Mouse (Mus musculus): ENCODE results near the gene Hecw1. TPM values are rescaled to one million over a fixed set of nuclear protein-coding genes. Genes with fewer than 3 reads are reported as not detected.

Hecw1 gene
- polyA plus RNA-seq (2015; fragmentation: Nextera tagmentation; extraction: Ambion mirVana) = 0.08 and 0.32 TPM in 2 replicates

DNA sequence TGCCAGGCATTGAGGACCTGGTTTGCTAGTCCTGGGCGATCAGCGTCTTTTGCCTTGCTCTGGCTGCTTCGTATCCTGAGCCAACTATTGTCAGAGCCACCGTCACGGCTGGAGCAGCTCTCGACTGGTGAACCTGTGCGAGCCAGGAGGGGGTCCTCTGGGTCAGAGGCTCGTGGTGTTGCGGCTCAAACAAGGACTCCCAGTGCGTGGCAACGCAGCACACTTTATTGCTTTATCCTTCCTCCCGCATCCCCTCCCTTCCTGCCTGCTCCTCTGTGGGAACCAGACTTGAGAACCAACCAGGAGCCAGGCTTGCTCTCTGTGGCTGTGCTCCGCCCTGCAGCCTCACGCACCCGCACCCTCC, at the start of gene Hecw1:
TSS of gene Hecw1 (minus strand) at position 323 of the 364 bp plus-strand sequence.
- Histone ChIP-seq H3K4me2 (peak within 1 kb of the TSS; percentile 71), H3K36me3 (no peaks in the 10 kb centered on the region), H3K27ac (no peak within 1 kb of the TSS), H3K4me1 (replicated peaks) (peaks cover 13% of the 10 kb centered on the region), H3K27me3 (peaks cover 41% of the 10 kb centered on the region), H3K4me3 (replicated peaks) (peak within 1 kb of the TSS; percentile 48), H3K9ac (peak within 1 kb of the TSS; percentile 33; the same call in 1 of the 2 replicates), H3K9me3 (replicated peaks) (no peaks in the 10 kb centered on the region)
- DNase-seq (no peak), ATAC-seq (ENCODE audit: low read depth) (peak; percentile 51; the same call in 1 of the 2 replicates)
- whole genome bisulfite sequencing (ENCODE audit: insufficient replicate concordance) = under 1% methylated on average over 12 of the region's 15 CpGs

GRCm38 (mm10) chr13:14561336-14561735, 38.3 kb upstream of the Hecw1 start:
- H3K27me3 ChIP-seq = no peaks in the 10 kb centered on the region
- ATAC-seq (ENCODE audit: low read depth) = no peak
- no peaks in the 10 kb centered on the region for H3K9me3 ChIP-seq (replicated peaks)
- H3K4me3 ChIP-seq (replicated peaks) = no peak overlapping the region
- H3K9ac ChIP-seq = no peak overlapping the region
- no peaks in the 10 kb centered on the region for H3K36me3 ChIP-seq
- H3K4me2 ChIP-seq = no peak overlapping the region
- H3K4me1 ChIP-seq (replicated peaks) = no peaks in the 10 kb centered on the region
- no peak for DNase-seq
- H3K27ac ChIP-seq = no peak overlapping the region
- WGBS (ENCODE audit: insufficient replicate concordance) = 58% methylated on average over 1 of the region's 1 CpGs

DNA sequence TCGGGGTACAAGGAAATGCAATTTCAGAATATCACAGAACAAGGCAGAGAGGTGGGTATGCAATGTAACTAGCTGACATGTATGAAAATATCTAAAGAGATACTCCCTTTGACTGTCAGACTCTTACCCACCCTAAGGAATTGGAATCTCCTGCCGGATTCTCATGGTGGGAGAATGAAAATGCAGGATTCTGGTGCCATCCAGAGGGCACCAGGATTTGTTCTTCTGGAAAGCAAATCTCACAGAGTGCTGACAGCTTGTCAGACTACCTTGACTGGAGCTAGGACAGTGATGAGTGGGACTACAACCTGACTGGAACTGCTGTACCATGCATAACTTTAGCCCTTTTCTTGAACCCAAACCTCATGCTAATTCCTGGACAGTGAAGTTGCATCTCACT, 29.6 kb upstream of the Hecw1 start:
- no peaks in the 10 kb centered on the region for H3K4me1 ChIP-seq (replicated peaks)
- H3K4me2 ChIP-seq = no peak overlapping the region
- DNase-seq (no peak), ATAC-seq (ENCODE audit: low read depth) (no peak)
- no peaks in the 10 kb centered on the region for H3K36me3 ChIP-seq
- H3K9me3 ChIP-seq (replicated peaks) = no peaks in the 10 kb centered on the region
- no peak overlapping the region for H3K4me3 ChIP-seq (replicated peaks)
- no peak overlapping the region for H3K9ac ChIP-seq
- WGBS (ENCODE audit: insufficient replicate concordance) = 50% methylated on average over 2 of the region's 2 CpGs
- H3K27me3 ChIP-seq = no peaks in the 10 kb centered on the region
- H3K27ac ChIP-seq = no peak overlapping the region

DNA sequence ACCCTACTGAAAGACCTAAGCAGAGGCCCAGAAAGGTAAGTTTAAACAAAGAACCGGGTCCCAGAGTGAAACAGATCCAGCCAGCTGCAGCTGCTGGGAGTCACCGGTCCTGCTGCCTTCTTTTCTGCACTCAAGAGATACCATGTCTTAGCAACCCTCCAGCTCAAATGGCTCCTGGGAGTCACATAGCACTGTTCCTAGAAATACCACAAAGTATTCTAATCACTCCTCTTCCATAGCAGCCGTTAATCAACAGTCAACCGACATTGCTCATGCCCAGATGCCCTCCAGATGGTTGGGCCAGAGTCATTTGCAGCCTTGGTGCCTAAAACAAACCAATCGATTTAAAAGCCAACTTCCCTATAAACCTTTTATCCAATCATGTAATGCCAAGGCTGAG, 19.8 kb upstream of the Hecw1 start:
- DNase-seq = no peak
- H3K4me3 ChIP-seq (replicated peaks) = no peak overlapping the region
- H3K4me2 ChIP-seq = no peak overlapping the region
- H3K4me1 ChIP-seq (replicated peaks) = no peaks in the 10 kb centered on the region
- ATAC-seq (ENCODE audit: low read depth) = peak; percentile 71
- WGBS (ENCODE audit: insufficient replicate concordance) = 50% methylated on average over 5 of the region's 5 CpGs
- H3K9ac ChIP-seq = no peak overlapping the region
- no peaks in the 10 kb centered on the region for H3K27me3 ChIP-seq
- H3K27ac ChIP-seq = no peak overlapping the region
- H3K9me3 ChIP-seq (replicated peaks) = no peaks in the 10 kb centered on the region
- no peaks in the 10 kb centered on the region for H3K36me3 ChIP-seq

- peak; percentile 79 for ATAC-seq (ENCODE audit: low read depth)
Measured at GRCm38 (mm10) chr13:14522128-14522905, 711 bp downstream of the Hecw1 start.

GRCm38 (mm10) chr13:14521746-14522127, 1.3 kb downstream of the Hecw1 start:
- Histone ChIP-seq H3K4me3 (replicated peaks) (peak overlapping the region; percentile 48; the same call in 1 of the 2 replicates), H3K4me1 (replicated peaks) (peaks cover 13% of the 10 kb centered on the region), H3K27me3 (peaks cover 41% of the 10 kb centered on the region), H3K9ac (no peak overlapping the region), H3K9me3 (replicated peaks) (no peaks in the 10 kb centered on the region), H3K4me2 (peak overlapping the region; percentile 71), H3K27ac (no peak overlapping the region), H3K36me3 (no peaks in the 10 kb centered on the region)
- no peak for DNase-seq
- 37% methylated on average over 4 of the region's 4 CpGs for WGBS (ENCODE audit: insufficient replicate concordance)
- no peak for ATAC-seq (ENCODE audit: low read depth)

More at GRCm38 (mm10) chr13:14522128-14522905, 711 bp downstream of the Hecw1 start:
- DNase-seq = no peak
- H3K27me3 ChIP-seq = peaks cover 41% of the 10 kb centered on the region
- WGBS (ENCODE audit: insufficient replicate concordance) = 2% methylated on average over 38 of the region's 38 CpGs
- H3K4me1 ChIP-seq (replicated peaks) = peaks cover 13% of the 10 kb centered on the region
- no peak overlapping the region for H3K27ac ChIP-seq
- peak overlapping the region; percentile 48 for H3K4me3 ChIP-seq (replicated peaks)
- H3K4me2 ChIP-seq = peak overlapping the region; percentile 71
- H3K9ac ChIP-seq = peak overlapping the region; percentile 33; the same call in 1 of the 2 replicates
- no peaks in the 10 kb centered on the region for H3K36me3 ChIP-seq
- no peaks in the 10 kb centered on the region for H3K9me3 ChIP-seq (replicated peaks)

- Histone ChIP-seq H3K9ac (no peak overlapping the region), H3K27ac (no peak overlapping the region), H3K4me1 (replicated peaks) (peaks cover 13% of the 10 kb centered on the region), H3K9me3 (replicated peaks) (no peaks in the 10 kb centered on the region), H3K4me3 (replicated peaks) (no peak overlapping the region), H3K27me3 (peaks cover 35% of the 10 kb centered on the region), H3K4me2 (no peak overlapping the region), H3K36me3 (no peaks in the 10 kb centered on the region)
- WGBS (ENCODE audit: insufficient replicate concordance) = 51% methylated on average over 3 of the region's 3 CpGs
- ATAC-seq (ENCODE audit: low read depth) (no peak), DNase-seq (no peak)
Measured at GRCm38 (mm10) chr13:14519605-14520004, 3.4 kb downstream of the Hecw1 start.

- Histone ChIP-seq H3K4me3 (replicated peaks) (no peak overlapping the region), H3K4me2 (no peak overlapping the region), H3K27ac (no peak overlapping the region), H3K9me3 (replicated peaks) (no peaks in the 10 kb centered on the region), H3K9ac (no peak overlapping the region), H3K27me3 (peaks cover 19% of the 10 kb centered on the region), H3K36me3 (no peaks in the 10 kb centered on the region), H3K4me1 (replicated peaks) (peaks cover 7% of the 10 kb centered on the region)
- no peak for DNase-seq
- ATAC-seq (ENCODE audit: low read depth) = no peak
- 57% methylated on average over 3 of the region's 3 CpGs for WGBS (ENCODE audit: insufficient replicate concordance)
Measured at GRCm38 (mm10) chr13:14517478-14517877, 5.5 kb downstream of the Hecw1 start.

DNA sequence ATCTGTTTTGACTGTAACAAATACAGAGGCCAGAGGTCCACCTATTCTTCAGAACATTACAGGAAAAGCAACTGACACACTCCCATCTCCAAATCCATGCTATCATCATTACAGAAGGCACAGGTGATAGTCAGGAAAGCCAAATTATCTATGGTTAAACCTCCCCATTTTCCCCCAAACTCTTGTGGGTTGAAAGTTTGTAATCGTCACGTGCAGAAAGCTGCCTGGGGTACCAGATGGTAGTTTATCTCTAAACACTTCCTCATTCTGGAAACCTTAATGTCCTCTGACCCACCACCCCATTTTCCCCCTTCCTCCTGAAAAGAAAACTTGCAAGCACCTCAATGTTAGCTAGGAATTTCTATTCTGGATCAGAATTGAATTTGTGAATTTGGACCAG, 7.9 kb downstream of the Hecw1 start:
- ATAC-seq (ENCODE audit: low read depth) = no peak
- no peak overlapping the region for H3K4me3 ChIP-seq (replicated peaks)
- no peaks in the 10 kb centered on the region for H3K9me3 ChIP-seq (replicated peaks)
- no peaks in the 10 kb centered on the region for H3K36me3 ChIP-seq
- no peak overlapping the region for H3K27ac ChIP-seq
- no peak for DNase-seq
- H3K4me1 ChIP-seq (replicated peaks) = no peaks in the 10 kb centered on the region
- WGBS (ENCODE audit: insufficient replicate concordance) = 14% methylated on average over 2 of the region's 2 CpGs
- H3K9ac ChIP-seq = no peak overlapping the region
- no peak overlapping the region for H3K4me2 ChIP-seq
- H3K27me3 ChIP-seq = no peaks in the 10 kb centered on the region

DNA sequence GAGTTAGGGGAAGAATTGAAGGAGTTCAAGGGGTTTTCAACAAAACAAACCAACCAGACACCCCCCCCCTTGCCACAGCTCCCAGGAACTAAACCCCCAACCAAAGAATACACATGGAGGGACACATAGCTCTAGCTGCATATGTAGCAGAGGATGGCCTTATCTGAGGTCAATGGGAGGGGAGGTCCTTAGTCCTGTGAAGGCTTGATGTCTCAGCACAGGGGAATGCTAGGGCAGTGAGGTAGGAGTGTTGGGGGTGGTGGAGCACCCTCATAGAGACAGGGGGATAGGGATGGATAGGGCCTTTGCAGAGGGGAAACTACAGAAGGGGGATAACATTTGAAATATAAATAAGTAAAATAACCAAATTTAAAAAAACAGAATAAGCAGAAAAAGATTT, 9.1 kb downstream of the Hecw1 start:
- H3K27ac ChIP-seq = no peak overlapping the region
- no peaks in the 10 kb centered on the region for H3K27me3 ChIP-seq
- ATAC-seq (ENCODE audit: low read depth) = no peak
- H3K4me1 ChIP-seq (replicated peaks) = no peaks in the 10 kb centered on the region
- no peak for DNase-seq
- H3K4me2 ChIP-seq = no peak overlapping the region
- no peaks in the 10 kb centered on the region for H3K36me3 ChIP-seq
- no peaks in the 10 kb centered on the region for H3K9me3 ChIP-seq (replicated peaks)
- H3K9ac ChIP-seq = no peak overlapping the region
- H3K4me3 ChIP-seq (replicated peaks) = no peak overlapping the region

DNA sequence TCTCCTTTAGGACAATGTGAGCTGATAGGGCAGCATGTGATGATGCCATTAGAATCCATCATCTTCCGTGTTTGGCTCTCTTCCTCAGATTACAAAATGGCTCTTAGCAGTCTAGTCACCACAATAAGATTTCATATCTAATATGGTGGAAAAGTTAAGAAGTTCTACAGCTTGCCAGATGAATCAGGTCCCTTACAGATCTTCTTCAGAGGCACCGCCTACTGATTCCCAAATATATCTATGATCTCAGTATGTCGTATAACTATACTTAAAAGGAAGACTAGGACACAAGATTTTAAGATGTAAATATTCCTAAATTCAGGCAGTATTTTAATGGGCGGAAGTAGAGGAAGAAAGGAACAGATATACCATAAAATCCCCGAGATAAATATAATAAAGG, 16.3 kb downstream of the Hecw1 start:
- Histone ChIP-seq H3K9me3 (replicated peaks) (no peaks in the 10 kb centered on the region), H3K36me3 (no peaks in the 10 kb centered on the region), H3K4me3 (replicated peaks) (no peak overlapping the region), H3K27ac (no peak overlapping the region), H3K27me3 (no peaks in the 10 kb centered on the region), H3K4me1 (replicated peaks) (no peaks in the 10 kb centered on the region), H3K9ac (no peak overlapping the region), H3K4me2 (no peak overlapping the region)
- ATAC-seq (ENCODE audit: low read depth) (no peak), DNase-seq (no peak)
- WGBS (ENCODE audit: insufficient replicate concordance) = 66% methylated on average over 5 of the region's 5 CpGs

GRCm38 (mm10) chr13:14500251-14500650, 22.8 kb downstream of the Hecw1 start:
- Histone ChIP-seq H3K27me3 (no peaks in the 10 kb centered on the region), H3K4me3 (replicated peaks) (no peak overlapping the region), H3K9me3 (replicated peaks) (no peaks in the 10 kb centered on the region), H3K4me2 (no peak overlapping the region), H3K9ac (no peak overlapping the region), H3K27ac (no peak overlapping the region), H3K36me3 (no peaks in the 10 kb centered on the region), H3K4me1 (replicated peaks) (no peaks in the 10 kb centered on the region)
- ATAC-seq (ENCODE audit: low read depth) = no peak
- 53% methylated on average over 1 of the region's 1 CpGs for WGBS (ENCODE audit: insufficient replicate concordance)
- no peak for DNase-seq
